Mouse (Mus musculus): ENCODE data around the gene Fstl4.

GRCm38 (mm10) chr11:53009597-53009996, 245.2 kb downstream of the Fstl4 start:
- TF ChIP-seq CTCF (IDR thresholded peaks at IDR 0.05; ENCODE audit: control insufficient read depth, insufficient read depth, insufficient read length) (no peak), MYOG (IDR thresholded peaks at IDR 0.05; ENCODE audit: control insufficient read depth, extremely low read depth, insufficient read length) (no peak), FOSL1 (IDR thresholded peaks at IDR 0.05; ENCODE audit: insufficient read depth, low read length, poor library complexity, severe bottlenecking) (no peak)
